Mouse (Mus musculus) cerebral cortex, adult 2 months (tissue): ENCODE results near the gene Rangap1.

ENCODE experiments used
- WGBS: fragments of 180-500 bp; shearing (Covaris S2); methylation state at CpG from one replicate; pipeline ENCODE4 v1.1.7; 2018; 5-methylcytosine and 5-hydroxymethylcytosine counted together

Gene Rangap1

GRCm38 (mm10) chr15:81697175-81697574 lies 48.2 kb downstream of the Rangap1 start, which contains the start of gene Chadl:
TSS of gene Chadl (minus strand) at chr15:81697287.
- WGBS, result 48% methylated on average over 7 of the region's 7 CpGs

- 55% methylated on average over 19 of the region's 19 CpGs for WGBS
These were observed 50.4 kb downstream of the Rangap1 start for GRCm38 (mm10) chr15:81694891-81695290.

GRCm38 (mm10) chr15:81693967-81694881 lies 51.1 kb downstream of the Rangap1 start:
- WGBS, result 1% methylated on average over 106 of the region's 107 CpGs

GRCm38 (mm10) chr15:81693366-81693966 lies 51.9 kb downstream of the Rangap1 start:
- WGBS, result 9% methylated on average over 41 of the region's 41 CpGs

GRCm38 (mm10) chr15:81680301-81680805 lies 65.0 kb downstream of the Rangap1 start:
- 97% methylated on average over 4 of the region's 4 CpGs for WGBS

GRCm38 (mm10) chr15:81676637-81677036 lies 68.7 kb downstream of the Rangap1 start:
- WGBS, result 53% methylated on average over 3 of the region's 3 CpGs

- 83% methylated on average over 4 of the region's 4 CpGs for WGBS
These were observed 75.1 kb downstream of the Rangap1 start for GRCm38 (mm10) chr15:81670231-81670640.

- WGBS, result 86% methylated on average over 10 of the region's 10 CpGs
These were observed 78.4 kb downstream of the Rangap1 start for GRCm38 (mm10) chr15:81666957-81667356.

GRCm38 (mm10) chr15:81663697-81664561 lies 81.4 kb downstream of the Rangap1 start, which contains the start of gene L3mbtl2:
TSS of gene L3mbtl2 (plus strand) at chr15:81663889.
- WGBS, result under 1% methylated on average over 55 of the region's 55 CpGs

GRCm38 (mm10) chr15:81663281-81663680 lies 82.0 kb downstream of the Rangap1 start:
- WGBS, result 60% methylated on average over 10 of the region's 10 CpGs

GRCm38 (mm10) chr15:81661701-81662100 lies 83.6 kb downstream of the Rangap1 start:
- WGBS, result 92% methylated on average over 2 of the region's 2 CpGs
